Mouse (Mus musculus) liver, embryonic 12.5 days (tissue): ENCODE results near the gene Olfr849. TPM values are rescaled to one million over a fixed set of nuclear protein-coding genes. Genes with fewer than 3 reads are reported as not detected.

ENCODE experiments used
- ATAC-seq: fragments of 200-750 bp; cut with Nextera tagmentation; 2 replicates; pipeline ENCODE4 v1.8.0; 2017; ENCODE audit warnings: moderate number of reproducible peaks, mild to moderate bottlenecking, moderate library complexity
- H3K27ac ChIP-seq: fragments of 300-500 bp; sonication (generic); 2 replicates; pipeline ENCODE4 v1.5.1; 2016; ENCODE audit warnings: mild to moderate bottlenecking
- H3K27me3 ChIP-seq: fragments of 300-500 bp; sonication (generic); replicated peaks from 2 replicates; pipeline ENCODE4 v1.6.1; 2016; ENCODE audit warnings: mild to moderate bottlenecking, moderate library complexity
- H3K36me3 ChIP-seq: fragments of 300-500 bp; sonication (generic); 2 replicates; pipeline ENCODE4 v1.6.1; 2016; ENCODE audit warnings: mild to moderate bottlenecking, moderate library complexity
- H3K4me1 ChIP-seq: fragments of 300-500 bp; sonication (generic); 2 replicates; pipeline ENCODE4 v1.6.1; 2016
- H3K4me2 ChIP-seq: fragments of 300-500 bp; sonication (generic); 2 replicates; pipeline ENCODE4 v1.6.1; 2016; ENCODE audit warnings: mild to moderate bottlenecking, moderate library complexity
- H3K4me3 ChIP-seq: fragments of 300-500 bp; sonication (generic); 2 replicates; pipeline ENCODE4 v1.5.1; 2016; ENCODE audit warnings: mild to moderate bottlenecking, moderate library complexity
- H3K9ac ChIP-seq: fragments of 300-500 bp; sonication (generic); 2 replicates; pipeline ENCODE4 v1.6.1; 2016; ENCODE audit warnings: mild to moderate bottlenecking, moderate library complexity
- H3K9me3 ChIP-seq: fragments of 300-500 bp; sonication (generic); replicated peaks from 2 replicates; pipeline ENCODE4 v1.6.1; 2016; ENCODE audit warnings: mild to moderate bottlenecking, moderate library complexity
- WGBS: fragments of 180-500 bp; shearing (Covaris S2); methylation state at CpG from one replicate; pipeline ENCODE4 v1.1.7; 2016; ENCODE audit not compliant: insufficient replicate concordance; 5-methylcytosine and 5-hydroxymethylcytosine counted together
- polyA plus RNA-seq: library from polyadenylated mRNA; unstranded; fragments of >200 nt; fragmentation: Nextera tagmentation; extraction: Ambion mirVana; gene quantifications from 2 replicates; pipeline ENCODE4 v1.2.1, GENCODE M21; 2016

Gene Olfr849
- not detected in 2 replicates for polyA plus RNA-seq

DNA sequence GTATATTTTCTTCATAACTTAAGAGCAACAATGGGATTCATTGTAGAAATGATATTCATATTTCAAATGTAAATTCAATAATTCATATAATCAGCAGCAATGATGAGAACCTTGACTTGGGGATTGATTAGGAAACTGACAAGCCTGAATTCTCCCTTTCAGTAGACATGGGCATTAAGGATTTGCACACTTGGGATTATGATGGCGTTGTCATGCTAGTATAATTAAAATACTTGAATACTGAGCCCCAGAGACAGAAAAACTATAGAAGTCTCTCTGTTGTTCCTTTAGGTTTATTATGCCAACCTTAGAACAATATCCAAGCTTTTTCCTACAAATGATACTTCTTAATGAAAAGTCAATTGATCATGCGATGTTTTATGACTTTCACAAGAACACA lies at the start of gene Olfr849:
Olfr849 (plus strand) TSS at position 301 of the 400 bp plus-strand sequence.
- WGBS, result 68% methylated on average over 2 of the region's 2 CpGs
- no peak within 1 kb of the TSS for H3K9ac ChIP-seq
- H3K9me3 ChIP-seq, result 0 out of 2 replicates have a peak, but pooled peaks cover 2% of the 10 kb centered on the region
- no peaks in the 10 kb centered on the region for H3K36me3 ChIP-seq
- no peak within 1 kb of the TSS for H3K27ac ChIP-seq
- H3K4me2 ChIP-seq, result no peak within 1 kb of the TSS
- no peaks in the 10 kb centered on the region for H3K4me1 ChIP-seq
- ATAC-seq, result no peak
- H3K27me3 ChIP-seq, result no peaks in the 10 kb centered on the region
- H3K4me3 ChIP-seq, result no peak within 1 kb of the TSS

DNA sequence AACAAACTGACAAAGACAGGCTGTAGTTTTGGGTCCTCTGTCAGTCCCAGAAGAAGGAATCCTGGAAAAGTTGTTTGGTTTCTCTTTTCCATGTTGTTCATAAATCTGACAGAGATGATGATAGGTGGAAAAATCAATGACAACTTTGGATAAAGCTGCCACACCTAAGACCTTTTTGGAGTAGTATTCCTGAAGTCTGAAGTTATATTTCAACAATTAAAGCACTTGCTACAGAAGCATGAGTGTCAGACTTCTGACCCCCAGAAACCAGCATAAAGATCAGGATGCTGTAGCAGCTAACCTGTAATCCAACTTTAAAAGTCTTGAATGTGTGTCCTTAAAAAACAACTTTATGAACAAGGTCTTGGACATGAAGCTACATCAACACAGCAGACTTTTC lies 38.1 kb downstream of the Olfr849 start, which contains the start of gene Olfr850:
Olfr850 (minus strand) TSS at position 101 of the 400 bp plus-strand sequence.
- H3K9me3 ChIP-seq, result no peaks in the 10 kb centered on the region

GRCm38 (mm10) chr9:19492995-19493394 lies 52.9 kb downstream of the Olfr849 start, which contains the start of gene Olfr851:
Gene Olfr851, plus strand, starts transcription at chr9:19493295.
- Histone ChIP-seq H3K4me1 (no peaks in the 10 kb centered on the region), H3K9me3 (no peaks in the 10 kb centered on the region), H3K27ac (no peak within 1 kb of the TSS), H3K36me3 (no peaks in the 10 kb centered on the region), H3K9ac (no peak within 1 kb of the TSS), H3K4me3 (no peak within 1 kb of the TSS), H3K4me2 (no peak within 1 kb of the TSS), H3K27me3 (no peaks in the 10 kb centered on the region)
- no peak for ATAC-seq

More for the DNA sequence above, 38.1 kb downstream of the Olfr849 start, which contains the start of gene Olfr850:
- Histone ChIP-seq H3K27me3 (no peaks in the 10 kb centered on the region), H3K36me3 (no peaks in the 10 kb centered on the region), H3K4me2 (no peak within 1 kb of the TSS), H3K4me1 (no peaks in the 10 kb centered on the region), H3K27ac (no peak within 1 kb of the TSS), H3K9ac (no peak within 1 kb of the TSS), H3K4me3 (no peak within 1 kb of the TSS)
- no peak for ATAC-seq

Other genes with a start within 250 kb of the Olfr849 start
- not detected in 2 replicates for gene Olfr843, start 188.3 kb upstream of the Olfr849 start, polyA plus RNA-seq
- not detected in 2 replicates for gene Olfr844, start 123.9 kb upstream of the Olfr849 start, polyA plus RNA-seq
- not detected in 2 replicates for gene Olfr845, start 103.8 kb upstream of the Olfr849 start, polyA plus RNA-seq
- not detected in 2 replicates for gene Olfr846, start 76.3 kb upstream of the Olfr849 start, polyA plus RNA-seq
- gene Olfr847, start 61.6 kb upstream of the Olfr849 start, polyA plus RNA-seq, result not detected in 2 replicates
- not detected in 2 replicates for gene Olfr850, start 38.0 kb downstream of the Olfr849 start, polyA plus RNA-seq
- gene Olfr851, start 53.0 kb downstream of the Olfr849 start, polyA plus RNA-seq, result not detected in 2 replicates
- not detected in 2 replicates for gene Olfr853, start 100.8 kb downstream of the Olfr849 start, polyA plus RNA-seq
- gene Olfr854, start 127.1 kb downstream of the Olfr849 start, polyA plus RNA-seq, result not detected in 2 replicates
- not detected in 2 replicates for gene Olfr855, start 142.4 kb downstream of the Olfr849 start, polyA plus RNA-seq
- gene Zfp317, start 181.8 kb downstream of the Olfr849 start, polyA plus RNA-seq, result 15.3 and 15.6 TPM in 2 replicates